Mouse (Mus musculus) urinary bladder, adult 18-20 months (tissue): ENCODE measurements at regions not wholly inside any gene's neighbourhood (a gene's known extent, or its start where the extent isn't known, plus 50 kb on each side); places are given as distances from the start of the nearest gene placed in this dataset.

Source experiments
- DNase-seq, 2 experiments: peaks; one replicate each; pipeline ENCODE4 v3.0.0; 2022; ENCODE audit warnings: low spot score in 2 of 2, mixed read lengths in 2 of 2

DNA sequence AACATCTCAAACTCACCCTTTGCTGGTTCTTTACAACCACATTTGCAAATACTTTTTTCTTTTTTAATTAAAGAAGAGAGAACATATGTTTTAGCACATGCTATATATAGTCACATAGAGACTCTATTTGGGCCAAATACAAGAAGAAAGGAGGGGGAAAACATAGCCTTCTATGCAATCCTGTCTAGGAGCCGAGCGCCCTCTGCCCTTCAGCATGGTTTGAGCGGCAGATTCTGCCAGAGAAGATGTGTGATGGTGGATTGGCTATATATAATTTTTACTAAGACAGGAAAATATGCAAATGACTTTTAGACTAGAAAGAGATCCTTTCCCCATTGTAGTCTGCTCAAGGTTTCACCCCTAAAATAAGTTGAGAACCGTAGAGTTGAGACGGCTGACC, 60.0 kb upstream of the Myom1 start:
- no peak for DNase-seq

GRCm38 (mm10) chr17:70934258-70934657, 68.2 kb upstream of the Myom1 start:
- DNase-seq: no peak

DNA sequence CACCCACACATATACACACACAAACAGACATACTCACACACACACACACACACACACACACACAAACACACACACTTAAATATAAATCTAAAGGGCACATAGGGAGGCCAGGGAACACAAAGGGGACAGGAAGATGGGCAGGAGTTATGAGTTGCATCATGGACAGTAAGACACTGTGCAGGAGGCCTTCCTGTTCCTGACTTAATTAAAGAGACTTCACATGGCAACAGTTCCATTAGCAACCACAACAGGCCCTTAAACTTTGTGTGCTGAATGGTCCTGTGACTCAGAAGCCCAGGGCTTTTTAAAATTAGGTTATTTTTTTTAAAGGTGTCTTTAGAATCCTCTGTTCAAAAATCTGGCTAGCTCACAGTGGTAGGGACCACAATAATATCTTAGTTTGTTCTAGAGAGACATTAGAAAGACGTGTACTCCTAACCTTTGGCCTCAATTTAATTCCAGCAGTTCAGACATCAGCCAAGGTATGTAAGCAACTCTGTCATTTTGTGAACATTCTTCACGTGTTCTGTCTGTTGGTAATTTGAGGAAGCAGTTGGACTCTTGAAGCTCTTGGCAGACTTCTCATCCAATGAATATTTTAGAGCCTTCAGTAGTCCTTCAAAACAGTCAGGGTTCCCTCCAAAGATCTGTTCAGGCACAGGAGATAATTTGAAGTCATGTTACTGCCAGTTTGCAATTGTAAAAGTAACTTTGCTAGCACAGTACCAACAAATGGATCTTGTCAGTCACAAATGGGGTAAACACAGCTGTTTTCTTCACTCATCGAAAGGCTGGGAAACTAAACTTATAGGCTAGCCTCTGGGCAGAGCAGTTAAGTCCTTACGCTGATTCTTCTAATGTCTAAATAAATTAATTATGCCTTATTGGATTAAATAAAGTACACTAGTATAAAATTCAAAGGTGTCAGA, 69.0 kb upstream of the Myom1 start:
- DNase-seq: no peak

DNA sequence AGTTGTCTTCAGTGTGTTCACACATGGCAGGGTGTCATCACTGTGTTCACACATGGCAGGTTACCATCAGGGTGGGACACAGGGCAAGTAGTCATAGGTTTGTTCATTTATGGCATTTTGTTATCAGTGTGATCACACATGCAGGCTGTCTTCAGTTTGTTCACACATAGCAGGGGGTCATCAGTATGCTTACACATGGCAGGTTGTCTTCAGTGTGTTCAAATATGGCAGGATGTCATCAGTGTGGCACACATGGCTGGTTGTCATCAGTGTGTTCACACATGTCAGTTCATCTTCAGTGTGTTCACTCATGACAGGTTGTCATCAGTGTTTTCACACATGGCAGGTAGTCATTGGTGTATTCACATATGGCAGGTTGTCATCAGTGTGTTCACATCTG, 69.9 kb upstream of the Myom1 start:
- no peak for DNase-seq

- DNase-seq: no peak
Observed at GRCm38 (mm10) chr17:70930600-70930999, 71.8 kb upstream of the Myom1 start.

DNA sequence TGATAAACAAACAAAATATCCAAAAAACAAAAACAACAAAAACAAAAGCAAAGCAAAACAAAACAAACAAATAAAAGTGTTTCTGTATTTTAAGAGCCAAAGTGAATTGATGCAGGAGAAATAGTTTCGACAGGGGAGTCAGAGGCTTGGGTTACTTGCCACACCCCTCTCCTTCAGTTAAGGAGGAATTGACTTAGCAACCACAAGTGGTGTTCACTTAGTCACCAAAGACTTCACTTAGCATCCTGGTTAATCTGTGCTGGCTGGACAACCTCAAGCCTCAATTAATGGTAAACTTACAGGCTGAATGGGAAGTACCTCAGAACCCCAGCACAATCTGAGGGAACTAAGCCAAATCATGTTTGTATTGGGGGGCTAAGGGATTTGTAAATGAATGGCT, 72.9 kb upstream of the Myom1 start:
- no peak for DNase-seq

- DNase-seq: no peak
Observed at GRCm38 (mm10) chr17:70924565-70925220, 71.3 kb upstream of the Tgif1 start.

- DNase-seq: peak in 1 of 2 experiments; percentile 11
Observed at GRCm38 (mm10) chr17:70921681-70922080, 68.3 kb upstream of the Tgif1 start.

DNA sequence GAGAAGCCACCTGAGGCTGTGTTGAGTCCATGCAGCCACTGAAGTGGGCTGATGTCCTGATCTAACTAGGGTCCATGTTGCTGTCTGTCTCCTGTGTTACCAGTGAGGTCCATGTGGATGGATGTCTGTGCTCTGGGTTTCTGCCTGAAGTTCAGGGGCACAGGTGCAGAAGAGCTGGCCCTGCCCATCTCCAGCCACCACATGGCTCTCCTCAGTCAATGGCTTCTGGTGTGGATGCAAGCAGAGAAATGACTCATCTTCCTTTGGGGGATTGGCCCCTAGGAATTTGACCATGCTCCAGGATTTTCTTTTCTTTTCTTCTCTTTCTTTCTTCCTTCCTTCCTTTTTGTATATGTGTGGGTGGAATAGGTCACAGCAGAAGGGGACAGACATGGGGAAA, 66.8 kb upstream of the Tgif1 start:
- no peak for DNase-seq

GRCm38 (mm10) chr17:70917183-70917935, 64.0 kb upstream of the Tgif1 start:
- no peak for DNase-seq

GRCm38 (mm10) chr17:70916089-70916750, 62.9 kb upstream of the Tgif1 start:
- no peak for DNase-seq

DNA sequence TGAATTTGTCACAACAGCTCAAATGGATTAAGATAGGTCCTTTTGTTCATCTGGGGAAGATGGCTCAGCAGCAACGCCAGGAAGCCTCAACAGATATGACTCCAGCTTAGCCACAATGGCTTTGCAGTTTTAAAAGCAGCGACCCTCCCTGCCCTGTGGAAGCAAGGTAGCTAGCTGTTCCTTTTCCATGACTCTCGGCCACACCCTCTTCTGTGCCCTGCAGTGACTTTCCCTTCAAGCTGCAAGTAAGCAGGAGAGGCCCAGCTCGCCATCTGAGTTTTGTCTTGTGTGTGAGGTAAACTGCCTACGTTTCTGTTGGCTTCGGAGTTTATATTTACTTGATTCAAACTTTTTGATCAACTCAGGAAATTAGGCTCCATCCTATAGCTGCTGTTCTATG, 62.1 kb upstream of the Tgif1 start:
- no peak for DNase-seq

DNA sequence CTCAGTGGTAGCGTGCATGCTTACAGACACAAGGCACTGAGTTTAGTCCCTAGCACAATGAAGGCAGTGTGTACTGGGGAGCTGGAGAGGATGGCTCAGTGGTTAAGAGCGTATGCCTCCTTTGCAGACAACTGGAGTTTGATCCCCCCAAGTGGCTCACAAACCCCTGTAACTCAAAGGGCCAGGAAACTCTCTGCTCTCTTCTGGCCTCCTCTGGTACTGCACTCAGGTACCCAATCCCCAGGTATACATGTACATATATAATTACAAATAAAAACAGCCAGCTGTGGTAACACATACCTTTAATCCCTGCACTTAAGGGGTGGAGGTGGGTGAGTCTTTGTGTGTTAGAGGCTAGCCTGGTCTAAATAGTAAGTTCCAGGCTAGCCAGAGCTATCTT, 56.9 kb upstream of the Tgif1 start:
- no peak for DNase-seq

- no peak for DNase-seq
Observed at GRCm38 (mm10) chr17:70909573-70909972, 56.2 kb upstream of the Tgif1 start.

DNA sequence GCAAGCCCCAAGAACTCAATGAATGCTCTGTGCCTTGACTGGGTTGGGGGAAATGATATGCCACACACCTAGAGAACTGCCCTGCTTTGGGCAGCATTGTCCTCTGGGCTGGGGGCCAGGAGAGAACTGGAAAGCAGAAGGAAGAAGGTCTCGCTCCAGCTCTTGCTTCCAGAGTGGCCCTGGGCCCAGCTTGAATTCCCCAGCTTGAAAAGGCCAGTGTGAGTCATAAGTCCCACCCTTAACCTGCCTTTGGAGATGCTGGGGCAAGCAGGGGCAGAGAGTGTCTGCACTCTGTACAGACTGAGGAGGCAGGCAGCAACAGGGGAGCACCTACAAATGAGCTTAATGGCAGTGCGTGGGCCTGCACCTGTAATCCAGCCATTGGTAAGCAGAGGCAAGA, 55.0 kb upstream of the Tgif1 start:
- DNase-seq: peak; percentile 27 to 57
